Mouse (Mus musculus) midbrain, postnatal 0 days (tissue): ENCODE measurements around the gene Brd3os. TPM values are rescaled to one million over a fixed set of nuclear protein-coding genes. Genes with fewer than 3 reads are reported as not detected.

ENCODE experiments used
- ATAC-seq: fragments of 200-750 bp; cut with Nextera tagmentation; 2 replicates; pipeline ENCODE4 v1.8.0; 2017; ENCODE audit warnings: moderate number of reproducible peaks, mild to moderate bottlenecking, moderate TSS enrichment, moderate library complexity; ENCODE audit not compliant: low FRiP score
- DNase-seq: peaks from one replicate; pipeline ENCODE4 v3.0.0-alpha.2; 2015; ENCODE audit warnings: low spot score
- H3K27ac ChIP-seq: fragments of 300-500 bp; sonication (generic); 2 replicates; pipeline ENCODE4 v1.5.1; 2014; ENCODE audit warnings: low read depth, mild to moderate bottlenecking, low read length, mixed read lengths
- H3K27me3 ChIP-seq: fragments of 300-500 bp; sonication (generic); 2 replicates; pipeline ENCODE4 v1.6.1; 2014; ENCODE audit warnings: low read length, control low read depth, mixed read lengths; ENCODE audit not compliant: insufficient read depth
- H3K36me3 ChIP-seq: fragments of 300-500 bp; sonication (generic); 2 replicates; pipeline ENCODE4 v1.6.1; 2014; ENCODE audit warnings: low read length, control low read depth, mixed read lengths; ENCODE audit not compliant: insufficient read depth
- H3K4me1 ChIP-seq: fragments of 300-500 bp; sonication (generic); 2 replicates; pipeline ENCODE4 v1.6.1; 2014; ENCODE audit warnings: mild to moderate bottlenecking, control low read depth, antibody characterized with exemption, low read length, mixed read lengths; ENCODE audit not compliant: insufficient read depth
- H3K4me2 ChIP-seq: fragments of 300-500 bp; sonication (generic); 2 replicates; pipeline ENCODE4 v1.6.1; 2014; ENCODE audit warnings: low read depth, mild to moderate bottlenecking, low read length, mixed read lengths; ENCODE audit not compliant: poor library complexity, severe bottlenecking
- H3K4me3 ChIP-seq: fragments of 300-500 bp; sonication (generic); 2 replicates; pipeline ENCODE4 v1.5.1; 2014; ENCODE audit warnings: low read depth, mild to moderate bottlenecking, low read length, moderate library complexity
- H3K9ac ChIP-seq: fragments of 300-500 bp; sonication (generic); replicated peaks from 2 replicates; pipeline ENCODE4 v1.6.1; 2014; ENCODE audit warnings: mild to moderate bottlenecking, low read length, moderate library complexity, mixed read lengths; ENCODE audit not compliant: poor library complexity, severe bottlenecking
- H3K9me3 ChIP-seq: fragments of 300-500 bp; sonication (generic); 2 replicates; pipeline ENCODE4 v1.6.1; 2016; ENCODE audit warnings: low read length, control low read depth
- CTCF ChIP-seq: IDR thresholded peaks from 2 replicates; pipeline ENCODE4 v1.5.1; 2016; ENCODE audit warnings: antibody characterized with exemption, mild to moderate bottlenecking
- WGBS: fragments of 180-500 bp; shearing (Covaris S2); extraction: QIAGEN DNeasy Blood & Tissue Kit; methylation state at CpG from one replicate; pipeline ENCODE4 v1.1.7; 2014; 5-methylcytosine and 5-hydroxymethylcytosine counted together
- polyA plus RNA-seq: library from polyadenylated mRNA; unstranded; fragments of >200 nt; fragmentation: Nextera tagmentation; extraction: Ambion mirVana; gene quantifications from 2 replicates; pipeline ENCODE4 v1.2.1, GENCODE M21; 2015
- total RNA-seq: library from RNA; depleted of rRNA; stranded (reverse); fragments of >200 nt; gene quantifications from 2 replicates; pipeline ENCODE4 v1.2.3, GENCODE M21; 2014

Gene Brd3os
- total and polyA plus RNA-seq, 2 experiments from 2014 or later, result 42.5 to 44.2 TPM

DNA sequence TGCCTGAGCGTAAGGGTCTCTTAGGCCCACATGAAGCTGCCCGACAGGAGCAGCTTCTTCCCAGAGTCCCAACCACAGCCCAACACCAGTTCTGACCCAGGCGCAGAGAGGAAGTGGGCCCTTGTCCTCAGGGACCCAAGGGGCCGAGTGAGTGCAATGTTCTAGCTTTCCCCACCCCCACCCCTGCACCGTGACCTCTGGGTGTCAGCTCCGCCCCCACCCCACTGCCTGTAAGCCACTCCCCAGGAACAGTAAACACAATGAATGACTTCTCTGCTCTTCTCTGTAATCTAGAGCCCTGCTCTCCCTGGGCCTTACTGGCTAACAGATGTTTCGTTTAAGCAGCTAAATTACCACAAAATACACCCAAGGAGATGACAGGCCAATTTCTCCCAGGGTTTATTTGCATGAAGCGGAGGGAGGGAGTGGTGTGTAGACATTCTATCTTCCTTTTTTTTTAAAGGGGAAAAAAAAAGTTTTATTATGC, 30.4 kb upstream of the Brd3os start:
- Histone ChIP-seq H3K9me3 (no peaks in the 10 kb centered on the region), H3K36me3 (no peaks in the 10 kb centered on the region), H3K4me3 (no peak overlapping the region), H3K9ac (no peak overlapping the region), H3K4me2 (no peak overlapping the region), H3K27ac (no peak overlapping the region), H3K4me1 (peaks cover 22% of the 10 kb centered on the region), H3K27me3 (no peaks in the 10 kb centered on the region)
- DNase-seq (peak; percentile 35), ATAC-seq (no peak)
- WGBS, result 26% methylated on average over 8 of the region's 8 CpGs
- TF ChIP-seq CTCF, result no peak

- Histone ChIP-seq H3K36me3 (no peaks in the 10 kb centered on the region), H3K4me2 (no peak overlapping the region), H3K27ac (no peak overlapping the region), H3K9me3 (no peaks in the 10 kb centered on the region), H3K4me3 (no peak overlapping the region), H3K9ac (no peak overlapping the region), H3K27me3 (no peaks in the 10 kb centered on the region), H3K4me1 (peaks cover 22% of the 10 kb centered on the region)
- ATAC-seq (no peak), DNase-seq (no peak)
- WGBS, result 13% methylated on average over 7 of the region's 7 CpGs
- no peak for TF ChIP-seq CTCF
These were observed 29.8 kb upstream of the Brd3os start for GRCm38 (mm10) chr2:27412245-27412800.

DNA sequence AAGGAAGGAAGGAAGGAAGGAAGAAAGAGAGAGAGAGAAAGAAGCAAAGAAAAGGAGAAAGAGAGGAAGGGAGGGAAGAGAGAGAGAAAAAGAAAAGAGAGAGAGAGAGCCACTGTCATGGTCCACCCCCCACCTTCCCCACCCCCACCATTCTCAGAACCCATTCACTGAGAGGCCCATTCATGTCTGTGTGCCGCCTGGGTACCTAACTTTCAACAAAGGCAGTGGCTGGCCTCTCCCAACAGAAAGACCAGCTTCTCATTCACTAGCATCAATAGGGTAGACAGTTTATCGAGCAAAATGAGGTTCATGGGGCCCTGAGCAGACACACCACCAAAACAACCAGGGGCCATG, 28.6 kb upstream of the Brd3os start:
- no peaks in the 10 kb centered on the region for H3K9me3 ChIP-seq
- 27% methylated on average over 2 of the region's 2 CpGs for WGBS
- no peak overlapping the region for H3K4me3 ChIP-seq
- H3K9ac ChIP-seq, result no peak overlapping the region
- H3K36me3 ChIP-seq, result no peaks in the 10 kb centered on the region
- DNase-seq (no peak), ATAC-seq (no peak)
- H3K27me3 ChIP-seq, result no peaks in the 10 kb centered on the region
- H3K4me1 ChIP-seq, result peaks cover 22% of the 10 kb centered on the region
- TF ChIP-seq CTCF, result no peak
- no peak overlapping the region for H3K27ac ChIP-seq
- no peak overlapping the region for H3K4me2 ChIP-seq

DNA sequence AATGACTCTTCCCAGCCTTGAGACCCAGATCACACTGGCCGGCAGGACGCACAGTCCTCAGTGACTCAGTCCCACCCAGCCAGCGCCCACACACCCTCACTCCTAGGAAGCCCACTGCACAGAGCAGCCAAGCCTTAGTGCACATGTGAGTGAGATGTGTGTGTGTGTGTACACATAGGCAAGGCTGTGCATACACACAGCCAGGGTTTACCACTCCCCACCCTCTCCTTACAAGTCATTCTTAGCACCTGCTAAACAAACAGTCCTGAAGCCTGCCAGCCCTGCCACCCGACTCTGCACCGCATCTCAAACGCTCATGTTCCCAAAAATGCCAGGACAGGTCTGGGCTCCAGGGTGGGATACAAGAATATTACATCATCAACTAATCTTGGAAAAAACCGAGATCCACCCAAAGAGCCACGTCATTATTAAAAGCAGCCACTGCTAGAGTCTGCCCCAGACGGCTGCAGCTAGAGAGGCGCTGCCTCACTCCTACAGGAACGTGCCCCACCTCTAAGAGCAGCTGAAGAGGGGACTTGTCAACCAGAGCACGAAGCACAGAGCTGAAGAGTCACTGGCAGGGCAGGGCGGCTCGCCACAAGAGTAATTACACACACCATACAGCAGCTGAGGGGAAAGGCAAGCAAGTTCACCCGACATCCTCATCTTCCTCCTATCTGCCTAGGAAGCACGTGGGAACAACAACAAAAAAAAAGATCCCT, 28.0 kb upstream of the Brd3os start:
- ATAC-seq (peak; percentile 85), DNase-seq (peak; percentile 73)
- Histone ChIP-seq H3K9me3 (no peaks in the 10 kb centered on the region), H3K36me3 (no peaks in the 10 kb centered on the region), H3K27me3 (no peaks in the 10 kb centered on the region), H3K4me3 (no peak overlapping the region), H3K27ac (no peak overlapping the region), H3K4me2 (0 out of 2 replicates have a peak overlapping the region, but pooled peaks have one; percentile 2), H3K9ac (peak overlapping the region; percentile 5; the same call in 1 of the 2 replicates), H3K4me1 (peaks cover 22% of the 10 kb centered on the region)
- TF ChIP-seq CTCF, result no peak
- 19% methylated on average over 16 of the region's 16 CpGs for WGBS

GRCm38 (mm10) chr2:27415060-27415783, 26.9 kb upstream of the Brd3os start:
- H3K9me3 ChIP-seq, result no peaks in the 10 kb centered on the region
- H3K36me3 ChIP-seq, result no peaks in the 10 kb centered on the region
- H3K27ac ChIP-seq, result no peak overlapping the region
- TF ChIP-seq CTCF, result no peak
- H3K4me2 ChIP-seq, result no peak overlapping the region
- H3K9ac ChIP-seq, result no peak overlapping the region
- no peak overlapping the region for H3K4me3 ChIP-seq
- DNase-seq (no peak), ATAC-seq (no peak)
- H3K4me1 ChIP-seq, result peaks cover 22% of the 10 kb centered on the region
- no peaks in the 10 kb centered on the region for H3K27me3 ChIP-seq
- WGBS, result 70% methylated on average over 11 of the region's 11 CpGs

- peaks cover 21% of the 10 kb centered on the region for H3K4me1 ChIP-seq
- H3K9ac ChIP-seq, result no peak overlapping the region
- WGBS, result 47% methylated on average over 3 of the region's 3 CpGs
- H3K27me3 ChIP-seq, result no peaks in the 10 kb centered on the region
- no peak overlapping the region for H3K4me3 ChIP-seq
- no peak for ATAC-seq
- DNase-seq, result no peak
- H3K27ac ChIP-seq, result no peak overlapping the region
- TF ChIP-seq CTCF, result no peak
- no peaks in the 10 kb centered on the region for H3K36me3 ChIP-seq
- no peaks in the 10 kb centered on the region for H3K9me3 ChIP-seq
- no peak overlapping the region for H3K4me2 ChIP-seq
These were observed 25.7 kb upstream of the Brd3os start for GRCm38 (mm10) chr2:27416425-27416824.
